Mouse (Mus musculus) c-Kit-negative CD71-positive TER-119-positive erythroid progenitor cells, embryonic 14.5 days (primary cell): ENCODE measurements around the gene 2310039H08Rik.

Experiments used
- DNase-seq: peaks from one replicate; pipeline ENCODE4 v3.0.0-alpha.2; 2013; ENCODE audit warnings: low read depth, low spot score

Gene 2310039H08Rik

GRCm38 (mm10) chr17:46772404-46773277 lies at the start of gene 2310039H08Rik:
TSS of gene 2310039H08Rik (plus strand) at chr17:46772635.
- DNase-seq: no peak

GRCm38 (mm10) chr17:46724477-46725084 lies 47.9 kb upstream of the 2310039H08Rik start:
- no peak for DNase-seq

GRCm38 (mm10) chr17:46725273-46725672 lies 47.2 kb upstream of the 2310039H08Rik start:
- DNase-seq: no peak

GRCm38 (mm10) chr17:46725731-46726645 lies 46.4 kb upstream of the 2310039H08Rik start:
- DNase-seq: no peak

- DNase-seq: no peak
These were observed 45.2 kb upstream of the 2310039H08Rik start for GRCm38 (mm10) chr17:46727271-46727670.

- no peak for DNase-seq
These were observed 44.4 kb upstream of the 2310039H08Rik start for GRCm38 (mm10) chr17:46728021-46728420.

- no peak for DNase-seq
These were observed 43.9 kb upstream of the 2310039H08Rik start for GRCm38 (mm10) chr17:46728496-46728895.

GRCm38 (mm10) chr17:46728904-46729318 lies 43.5 kb upstream of the 2310039H08Rik start, which contains the start of gene Gnmt:
TSS of gene Gnmt (minus strand) at chr17:46729168.
- DNase-seq: no peak

GRCm38 (mm10) chr17:46734055-46734454 lies 38.4 kb upstream of the 2310039H08Rik start:
- no peak for DNase-seq

GRCm38 (mm10) chr17:46735287-46735686 lies 37.1 kb upstream of the 2310039H08Rik start:
- no peak for DNase-seq

GRCm38 (mm10) chr17:46736160-46736559 lies 36.3 kb upstream of the 2310039H08Rik start:
- DNase-seq: no peak

GRCm38 (mm10) chr17:46741305-46741704 lies 31.1 kb upstream of the 2310039H08Rik start:
- DNase-seq: no peak

GRCm38 (mm10) chr17:46742986-46743385 lies 29.4 kb upstream of the 2310039H08Rik start:
- no peak for DNase-seq

- DNase-seq: no peak
These were observed 26.9 kb upstream of the 2310039H08Rik start for GRCm38 (mm10) chr17:46745506-46745905.

- no peak for DNase-seq
These were observed 25.2 kb upstream of the 2310039H08Rik start for GRCm38 (mm10) chr17:46747234-46747633.

GRCm38 (mm10) chr17:46747806-46748205 lies 24.6 kb upstream of the 2310039H08Rik start:
- no peak for DNase-seq

- no peak for DNase-seq
These were observed 23.2 kb upstream of the 2310039H08Rik start for GRCm38 (mm10) chr17:46749282-46749681.

GRCm38 (mm10) chr17:46750580-46750979 lies 21.9 kb upstream of the 2310039H08Rik start:
- DNase-seq: no peak

GRCm38 (mm10) chr17:46751056-46751793 lies 21.2 kb upstream of the 2310039H08Rik start:
- DNase-seq: no peak

GRCm38 (mm10) chr17:46751794-46752556 lies 20.5 kb upstream of the 2310039H08Rik start, which contains the start of gene Cnpy3:
TSS of gene Cnpy3 (minus strand) at chr17:46752214.
- DNase-seq: peak; percentile 91
